Mouse (Mus musculus) midbrain, embryonic 13.5 days (tissue): ENCODE results near the gene Kcnn4. TPM values are rescaled to one million over a fixed set of nuclear protein-coding genes. Genes with fewer than 3 reads are reported as not detected.

Experiments
- microRNA-seq: library from miRNA; unstranded; fragments of <30 nt; microRNA quantifications from one replicate; pipeline ENCODE4, GENCODE M21; 2016
- polyA plus RNA-seq: library from polyadenylated mRNA; unstranded; fragments of >200 nt; fragmentation: Nextera tagmentation; extraction: Ambion mirVana; gene quantifications from 2 replicates; pipeline ENCODE4 v1.2.1, GENCODE M21; 2015

Kcnn4 gene
- polyA plus RNA-seq, 1 experiment from 2014 or later: 0.66 TPM

Small RNA genes within 50 kb of the gene (microRNA-seq; reads per million reads assigned to microRNA genes)
- gene Gm27592: not detected

Other genes with a start within 250 kb of the Kcnn4 start
- gene Zfp235, start 236.1 kb upstream of the Kcnn4 start, polyA plus RNA-seq: 20.6 and 21.4 TPM in 2 replicates
- 4.8 and 5.2 TPM in 2 replicates for gene Zfp114, start 195.2 kb upstream of the Kcnn4 start, polyA plus RNA-seq
- 5.7 and 9.2 TPM in 2 replicates for gene Zfp111, start 158.8 kb upstream of the Kcnn4 start, polyA plus RNA-seq
- 3.9 and 4.5 TPM in 2 replicates for gene Zfp109, start 132.7 kb upstream of the Kcnn4 start, polyA plus RNA-seq
- 4.6 and 5.1 TPM in 2 replicates for gene Zfp108, start 115.5 kb upstream of the Kcnn4 start, polyA plus RNA-seq
- gene Zfp93, start 99.8 kb upstream of the Kcnn4 start, polyA plus RNA-seq: 7.7 and 7.8 TPM in 2 replicates
- gene Zfp61, start 69.0 kb upstream of the Kcnn4 start, polyA plus RNA-seq: 41.2 and 49.4 TPM in 2 replicates
- gene Zfp94, start 53.6 kb upstream of the Kcnn4 start, polyA plus RNA-seq: 19.4 and 22.0 TPM in 2 replicates
- gene Tescl, start 36.3 kb upstream of the Kcnn4 start, polyA plus RNA-seq: 0.40 TPM in 1 of 2 replicates, not detected in the other
- gene Lypd5, start 21.1 kb upstream of the Kcnn4 start, polyA plus RNA-seq: not detected in 2 replicates
- gene Smg9, start 29.4 kb downstream of the Kcnn4 start, polyA plus RNA-seq: 32.9 and 33.5 TPM in 2 replicates
- gene Irgc1, start 82.0 kb downstream of the Kcnn4 start, polyA plus RNA-seq: not detected in 2 replicates
- 1.0 and 1.2 TPM in 2 replicates for gene Plaur, start 92.2 kb downstream of the Kcnn4 start, polyA plus RNA-seq
- gene Cadm4, start 111.8 kb downstream of the Kcnn4 start, polyA plus RNA-seq: 52.4 and 67.8 TPM in 2 replicates
- gene Zfp428, start 136.7 kb downstream of the Kcnn4 start, polyA plus RNA-seq: 234 and 261 TPM in 2 replicates
- gene AC161166.1, start 142.2 kb downstream of the Kcnn4 start, polyA plus RNA-seq: 1.2 and 1.9 TPM in 2 replicates
- gene Irgq, start 160.4 kb downstream of the Kcnn4 start, polyA plus RNA-seq: 20.3 and 25.3 TPM in 2 replicates
- not detected in 2 replicates for gene Pinlyp, start 175.9 kb downstream of the Kcnn4 start, polyA plus RNA-seq
- 65.8 and 71.4 TPM in 2 replicates for gene Xrcc1, start 176.0 kb downstream of the Kcnn4 start, polyA plus RNA-seq
- gene Ethe1, start 217.3 kb downstream of the Kcnn4 start, polyA plus RNA-seq: 13.8 and 14.7 TPM in 2 replicates
- 6.4 and 6.6 TPM in 2 replicates for gene Zfp575, start 217.4 kb downstream of the Kcnn4 start, polyA plus RNA-seq
- not detected in 2 replicates for gene Phldb3, start 240.5 kb downstream of the Kcnn4 start, polyA plus RNA-seq